Mouse (Mus musculus) adipocyte (in vitro differentiated cells): ENCODE measurements around the gene Them5.

Source experiments
- DNase-seq: peaks from one replicate; pipeline ENCODE4 v3.0.0-alpha.2; 2016; ENCODE audit warnings: low spot score

Them5 gene

GRCm38 (mm10) chr3:94372038-94372437, 30.1 kb downstream of the Them5 start:
- no peak for DNase-seq

GRCm38 (mm10) chr3:94372641-94373040, 30.7 kb downstream of the Them5 start, which contains the start of gene Rorc:
TSS of gene Rorc (plus strand) at chr3:94372794.
- DNase-seq = peak; percentile 87

- DNase-seq = peak; percentile 39
Measured at GRCm38 (mm10) chr3:94373090-94373489, 31.2 kb downstream of the Them5 start.

GRCm38 (mm10) chr3:94373597-94374011, 31.7 kb downstream of the Them5 start:
- DNase-seq = peak; percentile 88

- DNase-seq = peak; percentile 60
Measured at GRCm38 (mm10) chr3:94374636-94375035, 32.7 kb downstream of the Them5 start.

- DNase-seq = peak; percentile 63
Measured at GRCm38 (mm10) chr3:94375146-94375545, 33.2 kb downstream of the Them5 start.

GRCm38 (mm10) chr3:94375861-94376260, 34.0 kb downstream of the Them5 start:
- no peak for DNase-seq

- no peak for DNase-seq
Measured at GRCm38 (mm10) chr3:94377028-94377923, 35.4 kb downstream of the Them5 start.

- DNase-seq = no peak
Measured at GRCm38 (mm10) chr3:94379831-94380510, 38.1 kb downstream of the Them5 start.

GRCm38 (mm10) chr3:94382308-94382707, 40.4 kb downstream of the Them5 start:
- no peak for DNase-seq

- peak; percentile 76 for DNase-seq
Measured at GRCm38 (mm10) chr3:94383476-94383875, 41.6 kb downstream of the Them5 start.

GRCm38 (mm10) chr3:94386671-94387070, 44.8 kb downstream of the Them5 start:
- DNase-seq = no peak

GRCm38 (mm10) chr3:94387391-94387790, 45.5 kb downstream of the Them5 start:
- DNase-seq = no peak

- DNase-seq = no peak
Measured at GRCm38 (mm10) chr3:94388047-94388446, 46.1 kb downstream of the Them5 start.

- no peak for DNase-seq
Measured at GRCm38 (mm10) chr3:94389420-94389819, 47.5 kb downstream of the Them5 start.

GRCm38 (mm10) chr3:94391001-94391400, 49.1 kb downstream of the Them5 start:
- no peak for DNase-seq

- no peak for DNase-seq
Measured at GRCm38 (mm10) chr3:94392128-94392527, 50.2 kb downstream of the Them5 start.

GRCm38 (mm10) chr3:94393049-94393448, 51.1 kb downstream of the Them5 start:
- no peak for DNase-seq

- no peak for DNase-seq
Measured at GRCm38 (mm10) chr3:94396336-94396735, 54.4 kb downstream of the Them5 start.

GRCm38 (mm10) chr3:94396851-94397250, 55.0 kb downstream of the Them5 start:
- DNase-seq = no peak
